Mouse (Mus musculus): Measurements from ENCODE around the gene Slc30a3.

Gene Slc30a3

GRCm38 (mm10) chr5:31108000-31108490 is at the start of gene Slc30a3:
Gene Slc30a3 (minus strand): TSS chr5:31108237.
- no peak for DNase-seq (ENCODE audit: low read depth)

- peak; percentile 80 for DNase-seq (ENCODE audit: low read depth)
Observed at GRCm38 (mm10) chr5:31154152-31154553, 46.1 kb upstream of the Slc30a3 start, which contains the start of gene Mpv17. Gene Mpv17 (minus strand): TSS chr5:31154251.

- DNase-seq (ENCODE audit: low read depth), result no peak
Observed at GRCm38 (mm10) chr5:31153516-31154151, 45.6 kb upstream of the Slc30a3 start.

GRCm38 (mm10) chr5:31151746-31152145 is 43.7 kb upstream of the Slc30a3 start:
- peak; percentile 53 for DNase-seq (ENCODE audit: low read depth)

- DNase-seq (ENCODE audit: low read depth), result no peak
Observed at GRCm38 (mm10) chr5:31149781-31150180, 41.7 kb upstream of the Slc30a3 start.

GRCm38 (mm10) chr5:31138968-31139425 is 31.0 kb upstream of the Slc30a3 start:
- DNase-seq (ENCODE audit: low read depth), result no peak

GRCm38 (mm10) chr5:31138241-31138967 is 30.4 kb upstream of the Slc30a3 start, which contains the start of gene Ucn:
Gene Ucn (minus strand): TSS chr5:31138829.
- DNase-seq (ENCODE audit: low read depth), result no peak

- DNase-seq (ENCODE audit: low read depth), result no peak
Observed at GRCm38 (mm10) chr5:31137658-31138057, 29.6 kb upstream of the Slc30a3 start.

- DNase-seq (ENCODE audit: low read depth), result no peak
Observed at GRCm38 (mm10) chr5:31136730-31137424, 28.8 kb upstream of the Slc30a3 start.

GRCm38 (mm10) chr5:31126050-31126449 is 18.0 kb upstream of the Slc30a3 start:
- no peak for DNase-seq (ENCODE audit: low read depth)

GRCm38 (mm10) chr5:31123481-31123880 is 15.4 kb upstream of the Slc30a3 start:
- no peak for DNase-seq (ENCODE audit: low read depth)

- DNase-seq (ENCODE audit: low read depth), result no peak
Observed at GRCm38 (mm10) chr5:31121111-31121510, 13.1 kb upstream of the Slc30a3 start.

GRCm38 (mm10) chr5:31116912-31117311 is 8.9 kb upstream of the Slc30a3 start:
- DNase-seq (ENCODE audit: low read depth), result no peak

- DNase-seq (ENCODE audit: low read depth), result no peak
Observed at GRCm38 (mm10) chr5:31116354-31116753, 8.3 kb upstream of the Slc30a3 start, which contains the start of gene Trim54. Gene Trim54 (plus strand): TSS chr5:31116712.

GRCm38 (mm10) chr5:31110781-31111180 is 2.7 kb upstream of the Slc30a3 start:
- peak; percentile 7 for DNase-seq (ENCODE audit: low read depth)

GRCm38 (mm10) chr5:31105814-31106335 is 2.2 kb downstream of the Slc30a3 start, which contains the start of gene Dnajc5g:
Gene Dnajc5g (plus strand): TSS chr5:31106285.
- DNase-seq (ENCODE audit: low read depth), result no peak

GRCm38 (mm10) chr5:31095711-31096480 is 12.1 kb downstream of the Slc30a3 start:
- no peak for DNase-seq (ENCODE audit: low read depth)

- no peak for DNase-seq (ENCODE audit: low read depth)
Observed at GRCm38 (mm10) chr5:31094799-31095691, 13.0 kb downstream of the Slc30a3 start.

- DNase-seq (ENCODE audit: low read depth), result no peak
Observed at GRCm38 (mm10) chr5:31094100-31094798, 13.8 kb downstream of the Slc30a3 start.

Measured in fibroblast of lung, adult 2 months (primary cell).